Comparison of ENCODE assay signal across 9 mouse cellular contexts in the genomic region with DNA sequence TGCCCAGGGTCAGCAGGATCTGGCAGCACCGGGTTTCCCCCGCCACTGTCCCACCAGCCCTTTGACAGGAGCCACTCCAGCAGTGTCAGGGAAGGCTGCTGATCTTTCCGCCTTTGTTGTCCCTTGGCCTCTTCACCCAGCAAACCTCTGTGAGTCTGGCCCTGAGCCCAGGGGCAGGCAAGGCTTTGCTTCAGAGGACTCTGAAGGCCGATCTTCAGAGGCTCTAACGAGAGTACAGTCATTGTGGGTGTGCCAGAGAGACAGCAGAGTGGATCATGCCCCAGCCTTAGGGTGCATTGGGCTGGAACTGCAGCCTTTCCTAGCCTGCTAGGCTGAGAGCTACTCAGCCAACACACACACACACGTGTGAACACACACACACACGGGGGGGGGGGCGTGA.
DNase-seq lines count a peak whose midpoint lies in the region; ATAC-seq and TF ChIP-seq lines count a peak whose summit lies in the region.
"Had no signal": no experiment of that assay in that cellular context is flagged by ENCODE, and none has a peak within 500 bp of the region (broad histone marks: within the 10 kb centered on the region; RNA-seq: fewer than 3 reads in every experiment).

No protein-coding gene starts in this region.

- no peaks in the 10 kb centered on the region for H3K27me3 ChIP-seq in liver, adult 2 months (ENCODE audit: control insufficient read depth, insufficient read depth, low read length)
- no peaks in the 10 kb centered on the region; the same call in 1 of the 2 replicates for H3K27me3 ChIP-seq in liver, postnatal 0 days (ENCODE audit: insufficient read depth, low read length)
- H3K27me3 ChIP-seq in heart, postnatal 0 days (ENCODE audit: control insufficient read depth, insufficient read depth, low read length) = no peaks in the 10 kb centered on the region; the same call in 1 of the 2 replicates
- H3K27me3 ChIP-seq in intestine, postnatal 0 days (replicated peaks; ENCODE audit: control insufficient read depth, insufficient read depth, low read length) = no peaks in the 10 kb centered on the region
- H3K27me3 ChIP-seq: limb, embryonic 12.5 days had no signal

- peak; percentile 74 for DNase-seq in liver, adult 2 months (ENCODE audit: extremely low read depth, low read depth, low spot score)
- DNase-seq in liver, postnatal 0 days = no peak
- DNase-seq in adrenal gland, postnatal 10 days = peak; percentile 88
- peak; percentile 60 for DNase-seq in heart, postnatal 0 days (ENCODE audit: low spot score)
- peak; percentile 66 to 77 for DNase-seq in kidney, postnatal 4 days
- DNase-seq in left cerebral cortex, postnatal 25 days (ENCODE audit: low spot score in 2 of 2) = no peak
- no peak for DNase-seq in left cerebral cortex, adult 2 months (ENCODE audit: extremely low spot score in 1 of 2, low spot score in 2 of 2)

- H3K4me1 ChIP-seq in liver, adult 2 months (ENCODE audit: control insufficient read depth, insufficient read depth, low read length) = peaks cover 5% of the 10 kb centered on the region; the same call in 1 of the 2 replicates
- H3K4me1 ChIP-seq in liver, postnatal 0 days (ENCODE audit: insufficient read depth) = peaks cover 26% of the 10 kb centered on the region
- H3K4me1 ChIP-seq in heart, postnatal 0 days (ENCODE audit: control insufficient read depth, insufficient read depth) = peaks cover 32% of the 10 kb centered on the region
- H3K4me1 ChIP-seq in intestine, postnatal 0 days (replicated peaks; ENCODE audit: control insufficient read depth, insufficient read depth, low read length) = 0 out of 2 replicates have a peak, but pooled peaks cover 4% of the 10 kb centered on the region

- no peaks in the 10 kb centered on the region for H3K79me2 ChIP-seq in liver, adult 2 months (ENCODE audit: control insufficient read depth, insufficient read depth, low read length)

- TF ChIP-seq CTCF in liver, adult 2 months (IDR thresholded peaks at IDR 0.05; ENCODE audit: low read depth, low read length) = no peak
- no peak for TF ChIP-seq CTCF in liver, postnatal 0 days (IDR thresholded peaks at IDR 0.05; ENCODE audit: low read depth)
- TF ChIP-seq CTCF in heart, postnatal 0 days (IDR thresholded peaks at IDR 0.05; ENCODE audit: low read depth) = no peak
- TF ChIP-seq CTCF in left cerebral cortex, adult 2 months (IDR thresholded peaks at IDR 0.05) = no peak
- no peak for TF ChIP-seq CTCF in intestine, postnatal 0 days (IDR thresholded peaks at IDR 0.05; ENCODE audit: low read depth)

- ATAC-seq in liver, postnatal 0 days = no peak
- peak; percentile 31 for ATAC-seq in heart, postnatal 0 days (ENCODE audit: insufficient read depth, low read depth)
- no peak for ATAC-seq in intestine, postnatal 0 days

- no peak overlapping the region for H3K4me3 ChIP-seq in liver, adult 2 months (ENCODE audit: insufficient read depth, low read depth, low read length)
- H3K4me3 ChIP-seq in liver, postnatal 0 days (ENCODE audit: low read depth, low read length) = no peak overlapping the region
- no peak overlapping the region for H3K4me3 ChIP-seq in heart, postnatal 0 days (ENCODE audit: low read depth, low read length)
- H3K4me3 ChIP-seq in left cerebral cortex, adult 2 months = no peak overlapping the region
- H3K4me3 ChIP-seq in intestine, postnatal 0 days (ENCODE audit: low read depth, low read length) = no peak overlapping the region
- H3K4me3 ChIP-seq: limb, embryonic 12.5 days had no signal

- no peak overlapping the region for H3K9ac ChIP-seq in liver, adult 2 months (ENCODE audit: low read depth, low read length)
- no peak overlapping the region for H3K9ac ChIP-seq in liver, postnatal 0 days (replicated peaks)
- H3K9ac ChIP-seq in heart, postnatal 0 days (replicated peaks; ENCODE audit: low read depth, low read length) = no peak overlapping the region
- no peak overlapping the region for H3K9ac ChIP-seq in intestine, postnatal 0 days (ENCODE audit: low read depth, low read length)
- H3K9ac ChIP-seq: limb, embryonic 12.5 days had no signal

- WGBS in liver, adult 2 months = 32% methylated on average over 7 of the region's 8 CpGs
- 56% methylated on average over 7 of the region's 8 CpGs for WGBS in liver, postnatal 0 days (ENCODE audit: insufficient replicate concordance)
- WGBS in heart, postnatal 0 days = 19% methylated on average over 6 of the region's 8 CpGs
- WGBS in intestine, postnatal 0 days = 65% methylated on average over 7 of the region's 8 CpGs

- no peak for TF ChIP-seq POLR2A in liver, adult 2 months (IDR thresholded peaks at IDR 0.05; ENCODE audit: extremely low read depth, insufficient read depth, low read length)

- no peak for TF ChIP-seq EP300 in liver, postnatal 0 days (IDR thresholded peaks at IDR 0.05; ENCODE audit: low read depth)
- no peak for TF ChIP-seq EP300 in heart, postnatal 0 days (IDR thresholded peaks at IDR 0.05; ENCODE audit: low read depth)

- intact Hi-C loops in left cerebral cortex, postnatal 25 days (cut with DNase I) = no loop called here
- intact Hi-C loops in left cerebral cortex, adult 2 months (cut with DNase I) = no loop called here

- no peaks in the 10 kb centered on the region for H3K36me3 ChIP-seq in liver, adult 2 months (ENCODE audit: control insufficient read depth, insufficient read depth, low read length)
- no peaks in the 10 kb centered on the region for H3K36me3 ChIP-seq in liver, postnatal 0 days (replicated peaks; ENCODE audit: insufficient read depth, low read length)
- no peaks in the 10 kb centered on the region for H3K36me3 ChIP-seq in heart, postnatal 0 days (replicated peaks; ENCODE audit: control insufficient read depth, insufficient read depth, low read length)
- H3K36me3 ChIP-seq in intestine, postnatal 0 days (ENCODE audit: control insufficient read depth, insufficient read depth) = no peaks in the 10 kb centered on the region
- H3K36me3 ChIP-seq: limb, embryonic 12.5 days had no signal

- no peaks in the 10 kb centered on the region; the same call in 1 of the 2 replicates for H3K9me3 ChIP-seq in liver, postnatal 0 days (ENCODE audit: low read length)
- no peaks in the 10 kb centered on the region for H3K9me3 ChIP-seq in heart, postnatal 0 days (replicated peaks; ENCODE audit: control insufficient read depth, low read length)
- H3K9me3 ChIP-seq in intestine, postnatal 0 days (ENCODE audit: control insufficient read depth) = no peaks in the 10 kb centered on the region
- H3K9me3 ChIP-seq: limb, embryonic 12.5 days had no signal

- H3K4me2 ChIP-seq in liver, postnatal 0 days (ENCODE audit: low read depth, low read length) = no peak overlapping the region
- H3K4me2 ChIP-seq in heart, postnatal 0 days (ENCODE audit: low read depth, low read length) = no peak overlapping the region
- H3K4me2 ChIP-seq in intestine, postnatal 0 days (replicated peaks; ENCODE audit: low read depth) = no peak overlapping the region
- H3K4me2 ChIP-seq: limb, embryonic 12.5 days had no signal

- H3K27ac ChIP-seq in liver, adult 2 months (replicated peaks; ENCODE audit: insufficient read depth, low read depth, low read length) = no peak overlapping the region
- H3K27ac ChIP-seq in liver, postnatal 0 days (ENCODE audit: low read depth) = no peak overlapping the region
- H3K27ac ChIP-seq in heart, postnatal 0 days (ENCODE audit: low read depth) = 0 out of 2 replicates have a peak overlapping the region, but pooled peaks have one; percentile 9
- no peak overlapping the region for H3K27ac ChIP-seq in left cerebral cortex, adult 2 months
- no peak overlapping the region for H3K27ac ChIP-seq in intestine, postnatal 0 days (ENCODE audit: low read depth, low read length)
- H3K27ac ChIP-seq: limb, embryonic 12.5 days had no signal

Comparison
In these comparisons a context has a peak if more than half of its experiments do, and no peak if none do; other contexts are left out.
1. DNase-seq: peak in liver, adult 2 months (single experiment), adrenal gland, postnatal 10 days (single experiment), heart, postnatal 0 days (single experiment) and kidney, postnatal 4 days (2 of 2); none in liver, postnatal 0 days (single experiment), left cerebral cortex, postnatal 25 days (0 of 2) and left cerebral cortex, adult 2 months (0 of 2).